Mouse (Mus musculus) inflammation-experienced regulatory T-cells, adult 16 weeks (primary cell): ENCODE results near the gene Rtn4. TPM values are rescaled to one million over a fixed set of nuclear protein-coding genes. Genes with fewer than 3 reads are reported as not detected.

Experiments
- polyA plus RNA-seq: library from polyadenylated mRNA; unstranded; fragments of 100-300 nt; shearing (Covaris generic); gene quantifications from one replicate; pipeline ENCODE4 v1.2.1, GENCODE M21; 2017

Rtn4 gene
- 9.0 TPM for polyA plus RNA-seq

DNA sequence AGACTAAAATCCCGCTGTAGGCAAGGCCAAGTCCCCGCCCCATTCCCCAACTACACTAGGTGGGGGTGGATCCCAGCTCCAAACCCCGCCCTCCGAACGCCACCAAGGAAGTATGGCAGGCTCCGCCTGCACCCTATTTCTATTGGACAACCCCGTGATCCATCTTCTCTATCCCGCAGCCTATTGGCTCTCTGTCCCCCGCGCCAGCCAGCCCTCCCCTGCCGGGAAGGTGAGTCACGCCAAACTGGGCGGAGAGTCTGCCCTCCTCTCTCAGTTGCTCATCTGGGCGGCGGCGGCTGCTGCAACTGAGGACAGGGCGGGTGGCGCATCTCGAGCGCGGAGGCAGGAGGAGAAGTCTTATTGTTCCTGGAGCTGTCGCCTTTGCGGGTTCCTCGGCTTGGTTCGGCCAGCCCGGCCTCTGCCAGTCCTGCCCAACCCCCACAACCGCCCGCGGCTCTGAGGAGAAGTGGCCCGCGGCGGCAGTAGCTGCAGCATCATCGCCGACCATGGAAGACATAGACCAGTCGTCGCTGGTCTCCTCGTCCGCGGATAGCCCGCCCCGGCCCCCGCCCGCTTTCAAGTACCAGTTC lies at the start of gene Rtn4:
Gene Rtn4 (plus strand): TSS at position 265 of the 590 bp plus-strand sequence.

Other genes starting within 250 kb of the Rtn4 start
- 38.1 TPM for gene Prorsd1, start 177.9 kb upstream of the Rtn4 start, polyA plus RNA-seq
- 50.3 TPM for gene Mtif2, start 166.5 kb upstream of the Rtn4 start, polyA plus RNA-seq
- gene Clhc1, start 145.0 kb upstream of the Rtn4 start, polyA plus RNA-seq = 1.8 TPM
- gene Rps27a, start 144.8 kb upstream of the Rtn4 start, polyA plus RNA-seq = 449 TPM
- gene 4931440F15Rik, start 132.7 kb downstream of the Rtn4 start, polyA plus RNA-seq = not detected